Comparison of ENCODE assay signal across 22 mouse cellular contexts in genomic region chr8:11334493-11334892, GRCm38 (mm10). TPM values are rescaled to one million over a fixed set of nuclear protein-coding genes. Genes with fewer than 3 reads are reported as not detected.
A peak's percentile ranks its signal among the peaks of the same experiment; 100 is the strongest.
DNase-seq lines count a peak whose midpoint lies in the region; ATAC-seq and TF ChIP-seq lines count a peak whose summit lies in the region.
"Had no signal": no experiment of that assay in that cellular context is flagged by ENCODE, and none has a peak within 500 bp of the region (broad histone marks: within the 10 kb centered on the region; RNA-seq: fewer than 3 reads in every experiment).

No protein-coding gene starts in this region.

- H3K4me3 ChIP-seq in heart, embryonic 13.5 days = no peak overlapping the region
- no peak overlapping the region for H3K4me3 ChIP-seq in lung, embryonic 14.5 days (ENCODE audit: low read depth, low read length)
- no peak overlapping the region for H3K4me3 ChIP-seq in heart, embryonic 15.5 days
- H3K4me3 ChIP-seq in stomach, embryonic 15.5 days (replicated peaks) = no peak overlapping the region
- H3K4me3 ChIP-seq in hindbrain, postnatal 0 days (ENCODE audit: low read length) = no peak overlapping the region
- H3K4me3 ChIP-seq: embryonic facial prominence, embryonic 12.5 days; erythroblast, embryonic 14.5 days; forebrain, embryonic 13.5 days; hindbrain, embryonic 15.5 days; megakaryocyte, embryonic 14.5 days; midbrain, embryonic 15.5 days; myocyte; neural tube, embryonic 15.5 days had no signal

- H3K36me3 ChIP-seq in heart, embryonic 13.5 days = no peaks in the 10 kb centered on the region
- no peaks in the 10 kb centered on the region for H3K36me3 ChIP-seq in lung, embryonic 14.5 days (ENCODE audit: insufficient read depth)
- no peaks in the 10 kb centered on the region for H3K36me3 ChIP-seq in heart, embryonic 15.5 days
- H3K36me3 ChIP-seq in stomach, embryonic 15.5 days = no peaks in the 10 kb centered on the region
- H3K36me3 ChIP-seq in hindbrain, postnatal 0 days (ENCODE audit: insufficient read depth, low read length) = no peaks in the 10 kb centered on the region
- H3K36me3 ChIP-seq: embryonic facial prominence, embryonic 12.5 days; hindbrain, embryonic 15.5 days; midbrain, embryonic 15.5 days; neural tube, embryonic 15.5 days had no signal

- no peak for TF ChIP-seq CTCF in lung, embryonic 14.5 days (IDR thresholded peaks at IDR 0.05; ENCODE audit: low read depth)
- no peak for TF ChIP-seq CTCF in hindbrain, postnatal 0 days (IDR thresholded peaks at IDR 0.05; ENCODE audit: low read depth)

- 0 out of 2 replicates have a peak, but pooled peaks have one; percentile 19 for ATAC-seq in heart, embryonic 13.5 days (ENCODE audit: extremely low read depth, insufficient number of reproducible peaks, low FRiP score, low TSS enrichment)
- ATAC-seq in lung, embryonic 14.5 days (ENCODE audit: insufficient read depth) = 0 out of 2 replicates have a peak, but pooled peaks have one; percentile 18
- peak; percentile 38; the same call in 1 of the 2 replicates for ATAC-seq in heart, embryonic 15.5 days (replicated peaks; ENCODE audit: insufficient number of reproducible peaks, insufficient read depth, low FRiP score, low read depth)
- ATAC-seq in stomach, embryonic 15.5 days (ENCODE audit: insufficient read depth, low FRiP score, low read depth) = peak; percentile 49; the same call in 1 of the 2 replicates
- ATAC-seq in hindbrain, postnatal 0 days = no peak
- ATAC-seq: forebrain, embryonic 13.5 days; intestine, embryonic 16.5 days; midbrain, embryonic 15.5 days had no signal

- H3K27ac ChIP-seq in heart, embryonic 13.5 days (replicated peaks) = peak overlapping the region; percentile 83
- H3K27ac ChIP-seq in lung, embryonic 14.5 days (ENCODE audit: low read depth) = peak overlapping the region; percentile 1; the same call in 1 of the 2 replicates
- H3K27ac ChIP-seq in heart, embryonic 15.5 days = peak overlapping the region; percentile 86
- no peak overlapping the region for H3K27ac ChIP-seq in stomach, embryonic 15.5 days
- H3K27ac ChIP-seq in hindbrain, postnatal 0 days = no peak overlapping the region
- H3K27ac ChIP-seq: embryonic facial prominence, embryonic 12.5 days; forebrain, embryonic 13.5 days; hindbrain, embryonic 15.5 days; midbrain, embryonic 15.5 days; neural tube, embryonic 15.5 days had no signal

- no peaks in the 10 kb centered on the region for H3K27me3 ChIP-seq in heart, embryonic 13.5 days (replicated peaks)
- no peaks in the 10 kb centered on the region for H3K27me3 ChIP-seq in lung, embryonic 14.5 days (ENCODE audit: insufficient read depth, low read length)
- no peaks in the 10 kb centered on the region for H3K27me3 ChIP-seq in heart, embryonic 15.5 days
- H3K27me3 ChIP-seq in stomach, embryonic 15.5 days (replicated peaks) = no peaks in the 10 kb centered on the region
- H3K27me3 ChIP-seq in hindbrain, postnatal 0 days (ENCODE audit: insufficient read depth, low read length) = no peaks in the 10 kb centered on the region
- H3K27me3 ChIP-seq: embryonic facial prominence, embryonic 12.5 days; forebrain, embryonic 13.5 days; hindbrain, embryonic 15.5 days; midbrain, embryonic 15.5 days; neural tube, embryonic 15.5 days had no signal

- peaks cover 90% of the 10 kb centered on the region for H3K4me1 ChIP-seq in heart, embryonic 13.5 days
- H3K4me1 ChIP-seq in lung, embryonic 14.5 days (ENCODE audit: insufficient read depth) = peaks cover 13% of the 10 kb centered on the region; the same call in 1 of the 2 replicates
- peaks cover 79% of the 10 kb centered on the region for H3K4me1 ChIP-seq in heart, embryonic 15.5 days (replicated peaks)
- no peaks in the 10 kb centered on the region for H3K4me1 ChIP-seq in stomach, embryonic 15.5 days
- peaks cover 14% of the 10 kb centered on the region; the same call in 1 of the 2 replicates for H3K4me1 ChIP-seq in hindbrain, postnatal 0 days (ENCODE audit: insufficient read depth, low read length)
- H3K4me1 ChIP-seq: hindbrain, embryonic 15.5 days had no signal

- DNase-seq in heart, adult 8-10 months (ENCODE audit: low spot score) = no peak
- DNase-seq in lung, embryonic 14.5 days = no peak
- DNase-seq in lung, postnatal 14 days = no peak
- DNase-seq in hindbrain, postnatal 0 days (ENCODE audit: low spot score) = no peak
- DNase-seq: cerebellum, adult 9-10 months; gastrocnemius, postnatal 14 days; kidney, postnatal 10 days; right cerebral cortex, postnatal 14 days; spleen, adult 18-20 months; thymus, postnatal 14 days had no signal

- no peaks in the 10 kb centered on the region for H3K9me3 ChIP-seq in heart, embryonic 13.5 days
- H3K9me3 ChIP-seq in lung, embryonic 14.5 days (ENCODE audit: low read depth, low read length) = no peaks in the 10 kb centered on the region
- H3K9me3 ChIP-seq in heart, embryonic 15.5 days (replicated peaks) = no peaks in the 10 kb centered on the region
- no peaks in the 10 kb centered on the region for H3K9me3 ChIP-seq in stomach, embryonic 15.5 days
- no peaks in the 10 kb centered on the region for H3K9me3 ChIP-seq in hindbrain, postnatal 0 days (ENCODE audit: low read length)
- H3K9me3 ChIP-seq: embryonic facial prominence, embryonic 12.5 days; forebrain, embryonic 13.5 days; hindbrain, embryonic 15.5 days; megakaryocyte, embryonic 14.5 days; midbrain, embryonic 15.5 days; neural tube, embryonic 15.5 days had no signal

- H3K9ac ChIP-seq in heart, embryonic 13.5 days = peak overlapping the region; percentile 38
- no peak overlapping the region for H3K9ac ChIP-seq in lung, embryonic 14.5 days
- no peak overlapping the region for H3K9ac ChIP-seq in heart, embryonic 15.5 days
- no peak overlapping the region for H3K9ac ChIP-seq in stomach, embryonic 15.5 days
- H3K9ac ChIP-seq in hindbrain, postnatal 0 days (replicated peaks; ENCODE audit: low read length) = no peak overlapping the region
- H3K9ac ChIP-seq: embryonic facial prominence, embryonic 12.5 days; forebrain, embryonic 13.5 days; hindbrain, embryonic 15.5 days; midbrain, embryonic 15.5 days; neural tube, embryonic 15.5 days had no signal

- H3K4me2 ChIP-seq in heart, embryonic 13.5 days = peak overlapping the region; percentile 46
- no peak overlapping the region for H3K4me2 ChIP-seq in lung, embryonic 14.5 days
- peak overlapping the region; percentile 36 for H3K4me2 ChIP-seq in heart, embryonic 15.5 days
- no peak overlapping the region for H3K4me2 ChIP-seq in stomach, embryonic 15.5 days
- H3K4me2 ChIP-seq in hindbrain, postnatal 0 days (ENCODE audit: low read depth, low read length) = no peak overlapping the region
- H3K4me2 ChIP-seq: embryonic facial prominence, embryonic 12.5 days; forebrain, embryonic 13.5 days; hindbrain, embryonic 15.5 days; midbrain, embryonic 15.5 days; neural tube, embryonic 15.5 days had no signal

- WGBS in heart, embryonic 13.5 days = 11% methylated on average over 3 of the region's 3 CpGs
- 54% methylated on average over 3 of the region's 3 CpGs for WGBS in lung, embryonic 14.5 days
- WGBS in heart, embryonic 15.5 days = 34% methylated on average over 3 of the region's 3 CpGs
- WGBS in stomach, embryonic 15.5 days = 56% methylated on average over 3 of the region's 3 CpGs
- WGBS in hindbrain, postnatal 0 days = 81% methylated on average over 3 of the region's 3 CpGs

RNA-seq across cellular contexts. Expression of gene Col4a1, which starts 21.9 kb away (rescaled TPM):
- polyA plus RNA-seq in heart, embryonic 13.5 days (2015; fragmentation: Nextera tagmentation; extraction: Ambion mirVana) = 164 TPM in 2 replicates
- 100 to 1,000 TPM; 136 to 221 (median 183) TPM for total RNA-seq in heart, adult 8-10 months (2022)
- polyA plus RNA-seq in lung, embryonic 14.5 days (2014; fragmentation: Nextera tagmentation; extraction: Ambion mirVana) = 372 and 389 TPM in 2 replicates
- 191 and 245 TPM in 2 replicates for polyA plus RNA-seq in heart, embryonic 15.5 days (2015; fragmentation: Nextera tagmentation; extraction: Ambion mirVana)
- 191 and 208 TPM in 2 replicates for polyA plus RNA-seq in stomach, embryonic 15.5 days (2015; fragmentation: Nextera tagmentation; extraction: Ambion mirVana)
- total RNA-seq in hindbrain, postnatal 0 days (2014; rRNA removed) = 203 and 254 TPM in 2 replicates
- polyA plus RNA-seq in hindbrain, postnatal 0 days (2015; fragmentation: Nextera tagmentation; extraction: Ambion mirVana) = 46.4 and 55.6 TPM in 2 replicates

RNA-seq across cellular contexts. Expression of gene Col4a2, which starts 21.9 kb away (rescaled TPM):
- polyA plus RNA-seq in heart, embryonic 13.5 days (2015; fragmentation: Nextera tagmentation; extraction: Ambion mirVana) = 66.9 and 71.5 TPM in 2 replicates
- 100 to 1,000 TPM in 3 of 4 experiments, 10 to 100 TPM in 1; 93.1 to 141 (median 113) TPM for total RNA-seq in heart, adult 8-10 months (2022)
- polyA plus RNA-seq in lung, embryonic 14.5 days (2014; fragmentation: Nextera tagmentation; extraction: Ambion mirVana) = 103 and 111 TPM in 2 replicates
- 89.8 and 106 TPM in 2 replicates for polyA plus RNA-seq in heart, embryonic 15.5 days (2015; fragmentation: Nextera tagmentation; extraction: Ambion mirVana)
- polyA plus RNA-seq in stomach, embryonic 15.5 days (2015; fragmentation: Nextera tagmentation; extraction: Ambion mirVana) = 72.1 and 81.2 TPM in 2 replicates
- 76.6 and 95.8 TPM in 2 replicates for total RNA-seq in hindbrain, postnatal 0 days (2014; rRNA removed)
- polyA plus RNA-seq in hindbrain, postnatal 0 days (2015; fragmentation: Nextera tagmentation; extraction: Ambion mirVana) = 26.5 and 27.8 TPM in 2 replicates

Comparison
In these comparisons a context has a peak if more than half of its experiments do, and no peak if none do; other contexts are left out.
1. H3K27ac ChIP-seq: peak in heart, embryonic 13.5 days (single experiment), lung, embryonic 14.5 days (single experiment) and heart, embryonic 15.5 days (single experiment); none in stomach, embryonic 15.5 days (single experiment) and hindbrain, postnatal 0 days (single experiment).
2. H3K4me2 ChIP-seq: peak in heart, embryonic 13.5 days (single experiment) and heart, embryonic 15.5 days (single experiment); none in lung, embryonic 14.5 days (single experiment), stomach, embryonic 15.5 days (single experiment) and hindbrain, postnatal 0 days (single experiment).